ENCODE assay signal across 14 mouse cellular contexts in the genomic region with DNA sequence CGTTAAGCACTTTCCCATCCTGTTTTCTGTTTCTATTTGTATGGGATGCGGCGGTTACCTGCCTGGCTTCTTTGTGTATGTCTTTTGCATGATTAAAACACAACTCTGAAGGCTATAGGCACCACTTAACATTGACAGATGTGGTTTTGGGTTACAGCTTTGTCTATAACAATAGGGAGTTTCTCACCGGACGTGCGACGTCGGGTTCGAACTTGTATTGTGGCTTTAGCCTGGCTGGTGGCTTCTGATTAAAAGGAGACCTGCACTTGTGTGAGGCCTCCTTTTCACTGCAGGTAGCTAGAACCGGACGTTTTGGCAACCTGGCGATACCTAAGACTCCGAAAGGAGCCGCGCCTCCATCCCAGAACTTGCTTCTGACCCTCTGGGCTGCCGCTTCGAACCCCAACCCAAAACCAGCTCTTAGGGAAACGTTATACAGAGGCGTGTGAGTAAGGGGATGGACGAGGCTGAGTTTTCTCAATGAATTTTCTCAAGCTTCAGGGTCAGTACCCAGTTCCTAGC. TPM values are rescaled to one million over a fixed set of nuclear protein-coding genes. Genes with fewer than 3 reads are reported as not detected.
A peak's percentile ranks its signal among the peaks of the same experiment; 100 is the strongest.
DNase-seq lines count a peak whose midpoint lies in the region; ATAC-seq and TF ChIP-seq lines count a peak whose summit lies in the region.
"Had no signal": no experiment of that assay in that cellular context is flagged by ENCODE, and none has a peak within 500 bp of the region (broad histone marks: within the 10 kb centered on the region; RNA-seq: fewer than 3 reads in every experiment).

No protein-coding gene starts in this region.

- no peak overlapping the region for H3K4me3 ChIP-seq in intestine, embryonic 14.5 days (ENCODE audit: low read depth, low read length)
- H3K4me3 ChIP-seq in intestine, postnatal 0 days (ENCODE audit: low read depth, low read length) = no peak overlapping the region
- no peak overlapping the region for H3K4me3 ChIP-seq in liver, embryonic 12.5 days
- H3K4me3 ChIP-seq: megakaryocyte, embryonic 14.5 days had no signal

- H3K9ac ChIP-seq in intestine, embryonic 14.5 days (ENCODE audit: low read length) = no peak overlapping the region
- no peak overlapping the region for H3K9ac ChIP-seq in intestine, postnatal 0 days (ENCODE audit: low read depth, low read length)
- H3K9ac ChIP-seq in liver, embryonic 12.5 days = no peak overlapping the region

- no peak for ATAC-seq in intestine, embryonic 14.5 days (replicated peaks; ENCODE audit: low FRiP score, low TSS enrichment, low read depth)
- no peak for ATAC-seq in intestine, postnatal 0 days
- no peak for ATAC-seq in liver, embryonic 12.5 days
- ATAC-seq in cerebellum, adult (ENCODE audit: insufficient number of reproducible peaks, low FRiP score, low TSS enrichment) = no peak

- no peaks in the 10 kb centered on the region for H3K9me3 ChIP-seq in intestine, embryonic 14.5 days (ENCODE audit: control insufficient read depth, low read length)
- no peaks in the 10 kb centered on the region for H3K9me3 ChIP-seq in intestine, postnatal 0 days (ENCODE audit: control insufficient read depth)
- H3K9me3 ChIP-seq in liver, embryonic 12.5 days (replicated peaks) = no peaks in the 10 kb centered on the region

- WGBS in intestine, embryonic 14.5 days = 3% methylated on average over 20 of the region's 20 CpGs
- WGBS in intestine, postnatal 0 days = 4% methylated on average over 20 of the region's 20 CpGs
- WGBS in liver, embryonic 12.5 days (ENCODE audit: insufficient replicate concordance) = 3% methylated on average over 20 of the region's 20 CpGs

- H3K36me3 ChIP-seq in intestine, embryonic 14.5 days (ENCODE audit: control insufficient read depth, insufficient read depth, low read length) = no peaks in the 10 kb centered on the region
- no peaks in the 10 kb centered on the region for H3K36me3 ChIP-seq in intestine, postnatal 0 days (ENCODE audit: control insufficient read depth, insufficient read depth)
- H3K36me3 ChIP-seq in liver, embryonic 12.5 days = no peaks in the 10 kb centered on the region

- DNase-seq in intestine, embryonic 14.5 days (ENCODE audit: low spot score) = peak; percentile 60
- peak; percentile 53 for DNase-seq in embryo, embryonic 9.5 days (ENCODE audit: extremely low spot score)
- DNase-seq in spleen, adult 18-20 months = no peak
- DNase-seq in urinary bladder, adult 2 months (ENCODE audit: low spot score) = no peak
- DNase-seq: heart, postnatal 14 days; layer of hippocampus, adult 9-11 months had no signal

- TF ChIP-seq CTCF in intestine, postnatal 0 days (IDR thresholded peaks at IDR 0.05; ENCODE audit: low read depth) = no peak

- H3K27ac ChIP-seq in intestine, embryonic 14.5 days (ENCODE audit: low read depth) = no peak overlapping the region
- no peak overlapping the region for H3K27ac ChIP-seq in intestine, postnatal 0 days (ENCODE audit: low read depth, low read length)
- no peak overlapping the region for H3K27ac ChIP-seq in liver, embryonic 12.5 days

- H3K4me1 ChIP-seq in intestine, embryonic 14.5 days (replicated peaks; ENCODE audit: control insufficient read depth, insufficient read depth, low read length) = no peaks in the 10 kb centered on the region
- H3K4me1 ChIP-seq in intestine, postnatal 0 days (replicated peaks; ENCODE audit: control insufficient read depth, insufficient read depth, low read length) = no peaks in the 10 kb centered on the region
- H3K4me1 ChIP-seq in liver, embryonic 12.5 days = peaks cover 11% of the 10 kb centered on the region; the same call in 1 of the 2 replicates

- peaks cover 97% of the 10 kb centered on the region for H3K27me3 ChIP-seq in intestine, embryonic 14.5 days (replicated peaks; ENCODE audit: control insufficient read depth, insufficient read depth, low read length)
- peaks cover 94% of the 10 kb centered on the region for H3K27me3 ChIP-seq in intestine, postnatal 0 days (replicated peaks; ENCODE audit: control insufficient read depth, insufficient read depth, low read length)
- peaks cover 88% of the 10 kb centered on the region for H3K27me3 ChIP-seq in liver, embryonic 12.5 days (replicated peaks)

- no peak overlapping the region for H3K4me2 ChIP-seq in intestine, embryonic 14.5 days (ENCODE audit: low read length)
- H3K4me2 ChIP-seq in intestine, postnatal 0 days (replicated peaks; ENCODE audit: low read depth) = no peak overlapping the region
- peak overlapping the region; percentile 25 for H3K4me2 ChIP-seq in liver, embryonic 12.5 days

RNA-seq across cellular contexts. Expression of a gene that starts 19.0 kb away (rescaled TPM):
- not detected in 2 replicates for polyA plus RNA-seq in intestine, embryonic 14.5 days (2014; fragmentation: Nextera tagmentation; extraction: Ambion mirVana)
- not detected in 2 replicates for polyA plus RNA-seq in intestine, postnatal 0 days (2015; fragmentation: Nextera tagmentation; extraction: Ambion mirVana)
- not detected in 2 replicates for polyA plus RNA-seq in liver, embryonic 12.5 days (2016; fragmentation: Nextera tagmentation; extraction: Ambion mirVana)
- polyA plus RNA-seq in urinary bladder, adult 2 months (2012; rRNA removed) = not detected in 2 replicates
- polyA plus RNA-seq: kidney, embryonic 16.5 days; liver, adult 2 months; neural tube, embryonic 14.5 days; stomach, embryonic 14.5 days had no signal

Comparison
In these comparisons a context has a peak if more than half of its experiments do, and no peak if none do; other contexts are left out.
1. DNase-seq: peak in intestine, embryonic 14.5 days (single experiment) and embryo, embryonic 9.5 days (single experiment); none in spleen, adult 18-20 months (0 of 2) and urinary bladder, adult 2 months (single experiment).